Mouse (Mus musculus): ENCODE results near the gene Nif3l1. TPM values are rescaled to one million over a fixed set of nuclear protein-coding genes. Genes with fewer than 3 reads are reported as not detected.

Nif3l1 gene
- polyA plus RNA-seq, 2 experiments = 10.3 to 16.5 TPM

- peaks cover 5 to 10% of the 10 kb centered on the region in 2 experiments; a peak in 3 of 4 replicates for H3K4me1 ChIP-seq (replicated peaks; ENCODE audit: control insufficient read depth in 2 of 2, insufficient read depth in 2 of 2, low read length in 1 of 2)
- DNase-seq (ENCODE audit: low read depth in 3 of 3, low spot score in 3 of 3) (peak; percentile 75 to 84 (median 77)), ATAC-seq (ENCODE audit: insufficient read depth) (peak; percentile 70)
- peak overlapping the region; percentile 89 to 100 for H3K4me3 ChIP-seq (ENCODE audit: insufficient read depth in 1 of 2, low read depth in 2 of 2, low read length in 2 of 2)
- no peaks in the 10 kb centered on the region for H3K9me3 ChIP-seq (ENCODE audit: control insufficient read depth, low read length)
- peaks cover 39% of the 10 kb centered on the region for H3K36me3 ChIP-seq (replicated peaks; ENCODE audit: control insufficient read depth, insufficient read depth, low read depth)
- 2% methylated on average over 13 of the region's 13 CpGs for WGBS (ENCODE audit: insufficient replicate concordance)
- H3K27me3 ChIP-seq (ENCODE audit: control insufficient read depth, insufficient read depth, low read length) = no peaks in the 10 kb centered on the region
- H3K9ac ChIP-seq (replicated peaks) = peak overlapping the region; percentile 100
- peak overlapping the region; percentile 87 for H3K4me2 ChIP-seq (ENCODE audit: low read depth)
- peak overlapping the region; percentile 98 for H3K27ac ChIP-seq
- TF ChIP-seq CTCF (IDR thresholded peaks at IDR 0.05; ENCODE audit: low read depth) (no peak), EP300 (IDR thresholded peaks at IDR 0.05; ENCODE audit: low read depth) (no peak)
Observed at GRCm38 (mm10) chr1:58422879-58423278, 22.1 kb upstream of the Nif3l1 start.

GRCm38 (mm10) chr1:58423371-58424248, 21.3 kb upstream of the Nif3l1 start, which contains the start of gene Clk1:
TSS of gene Clk1 (minus strand) at chr1:58424066.
- under 1% methylated on average over 79 of the region's 79 CpGs for WGBS (ENCODE audit: insufficient replicate concordance)
- Histone ChIP-seq H3K4me2 (ENCODE audit: low read depth) (peak within 1 kb of the TSS; percentile 87), H3K36me3 (replicated peaks; ENCODE audit: control insufficient read depth, insufficient read depth, low read depth) (peaks cover 32% of the 10 kb centered on the region), H3K4me3 (ENCODE audit: insufficient read depth in 1 of 2, low read depth in 2 of 2, low read length in 2 of 2) (peak within 1 kb of the TSS; percentile 89 to 100), H3K9ac (replicated peaks) (peak within 1 kb of the TSS; percentile 100), H3K9me3 (ENCODE audit: control insufficient read depth, low read length) (no peaks in the 10 kb centered on the region), H3K27ac (peak within 1 kb of the TSS; percentile 98), H3K4me1 (replicated peaks; ENCODE audit: control insufficient read depth in 2 of 2, insufficient read depth in 2 of 2, low read length in 1 of 2) (peaks cover 5 to 10% of the 10 kb centered on the region in 2 experiments; a peak in 3 of 4 replicates), H3K27me3 (ENCODE audit: control insufficient read depth, insufficient read depth, low read length) (no peaks in the 10 kb centered on the region)
- TF ChIP-seq EP300 (IDR thresholded peaks at IDR 0.05; ENCODE audit: low read depth) = no peak
- 0 out of 2 replicates have a peak, but pooled peaks have one; percentile 1 for TF ChIP-seq CTCF (IDR thresholded peaks at IDR 0.05; ENCODE audit: low read depth)
- ATAC-seq (ENCODE audit: insufficient read depth) (peak; percentile 87), DNase-seq (ENCODE audit: low read depth in 3 of 3, low spot score in 3 of 3) (peak; percentile 84 to 88 (median 88))

- ATAC-seq (ENCODE audit: insufficient read depth) (no peak), DNase-seq (ENCODE audit: low read depth in 3 of 3, low spot score in 3 of 3) (no peak)
- 83% methylated on average over 3 of the region's 3 CpGs for WGBS (ENCODE audit: insufficient replicate concordance)
- no peak for TF ChIP-seq EP300 (IDR thresholded peaks at IDR 0.05; ENCODE audit: low read depth)
- no peak for TF ChIP-seq CTCF (IDR thresholded peaks at IDR 0.05; ENCODE audit: low read depth)
- Histone ChIP-seq H3K4me1 (replicated peaks; ENCODE audit: control insufficient read depth in 2 of 2, insufficient read depth in 2 of 2, low read length in 1 of 2) (peaks cover 5 to 10% of the 10 kb centered on the region in 2 experiments; a peak in 3 of 4 replicates), H3K27me3 (ENCODE audit: control insufficient read depth, insufficient read depth, low read length) (no peaks in the 10 kb centered on the region), H3K4me2 (ENCODE audit: low read depth) (peak overlapping the region; percentile 62), H3K27ac (no peak overlapping the region; the same call in 1 of the 2 replicates), H3K9me3 (ENCODE audit: control insufficient read depth, low read length) (no peaks in the 10 kb centered on the region), H3K4me3 (ENCODE audit: insufficient read depth in 1 of 2, low read depth in 2 of 2, low read length in 2 of 2) (peak overlapping the region in 1 of 2 experiments; percentile 100; a peak in 1 of 4 replicates), H3K9ac (replicated peaks) (no peak overlapping the region), H3K36me3 (replicated peaks; ENCODE audit: control insufficient read depth, insufficient read depth, low read depth) (peaks cover 23% of the 10 kb centered on the region)
Observed at GRCm38 (mm10) chr1:58424551-58424950, 20.4 kb upstream of the Nif3l1 start.

- peaks cover 4 to 11% of the 10 kb centered on the region in 2 experiments for H3K4me1 ChIP-seq (replicated peaks; ENCODE audit: control insufficient read depth in 2 of 2, insufficient read depth in 2 of 2, low read length in 1 of 2)
- no peaks in the 10 kb centered on the region for H3K9me3 ChIP-seq (ENCODE audit: control insufficient read depth, low read length)
- ATAC-seq (ENCODE audit: insufficient read depth) (peak; percentile 26; the same call in 1 of the 2 replicates), DNase-seq (ENCODE audit: low read depth in 3 of 3, low spot score in 3 of 3) (no peak)
- H3K27me3 ChIP-seq (ENCODE audit: control insufficient read depth, insufficient read depth, low read length) = no peaks in the 10 kb centered on the region
- peaks cover 6% of the 10 kb centered on the region for H3K36me3 ChIP-seq (replicated peaks; ENCODE audit: control insufficient read depth, insufficient read depth, low read depth)
- WGBS (ENCODE audit: insufficient replicate concordance) = 7% methylated on average over 10 of the region's 10 CpGs
- H3K27ac ChIP-seq = 0 out of 2 replicates have a peak overlapping the region, but pooled peaks have one; percentile 5
- no peak for TF ChIP-seq CTCF (IDR thresholded peaks at IDR 0.05; ENCODE audit: low read depth)
- TF ChIP-seq EP300 (IDR thresholded peaks at IDR 0.05; ENCODE audit: low read depth) = no peak
- H3K9ac ChIP-seq (replicated peaks) = peak overlapping the region; percentile 77
- peak overlapping the region; percentile 65 to 77 for H3K4me3 ChIP-seq (ENCODE audit: insufficient read depth in 1 of 2, low read depth in 2 of 2, low read length in 2 of 2)
- H3K4me2 ChIP-seq (ENCODE audit: low read depth) = peak overlapping the region; percentile 88
Observed at GRCm38 (mm10) chr1:58444691-58445090, 260 bp upstream of the Nif3l1 start.

GRCm38 (mm10) chr1:58445861-58446260, 910 bp downstream of the Nif3l1 start:
- peak overlapping the region; percentile 65 to 77 for H3K4me3 ChIP-seq (ENCODE audit: insufficient read depth in 1 of 2, low read depth in 2 of 2, low read length in 2 of 2)
- H3K4me2 ChIP-seq (ENCODE audit: low read depth) = peak overlapping the region; percentile 88
- ATAC-seq (ENCODE audit: insufficient read depth) (no peak), DNase-seq (ENCODE audit: low read depth in 3 of 3, low spot score in 3 of 3) (no peak)
- WGBS (ENCODE audit: insufficient replicate concordance) = 4% methylated on average over 11 of the region's 11 CpGs
- H3K9ac ChIP-seq (replicated peaks) = peak overlapping the region; percentile 77
- peaks cover 5% of the 10 kb centered on the region for H3K36me3 ChIP-seq (replicated peaks; ENCODE audit: control insufficient read depth, insufficient read depth, low read depth)
- no peaks in the 10 kb centered on the region for H3K9me3 ChIP-seq (ENCODE audit: control insufficient read depth, low read length)
- no peaks in the 10 kb centered on the region for H3K27me3 ChIP-seq (ENCODE audit: control insufficient read depth, insufficient read depth, low read length)
- peaks cover 4 to 11% of the 10 kb centered on the region in 2 experiments for H3K4me1 ChIP-seq (replicated peaks; ENCODE audit: control insufficient read depth in 2 of 2, insufficient read depth in 2 of 2, low read length in 1 of 2)
- H3K27ac ChIP-seq = peak overlapping the region; percentile 56
- TF ChIP-seq CTCF (IDR thresholded peaks at IDR 0.05; ENCODE audit: low read depth) (no peak), EP300 (IDR thresholded peaks at IDR 0.05; ENCODE audit: low read depth) (no peak)

All from liver, embryonic 14.5 days (tissue).